Mouse (Mus musculus) adrenal gland, postnatal 25 days (tissue): ENCODE measurements around the gene Gm43518. TPM values are rescaled to one million over a fixed set of nuclear protein-coding genes. Genes with fewer than 3 reads are reported as not detected.

ENCODE experiments used
- DNase-seq: peaks from one replicate; pipeline ENCODE4 v3.0.0; 2021; ENCODE audit warnings: mixed read lengths
- total RNA-seq: library from RNA; stranded (reverse); gene quantifications from 2 replicates; pipeline ENCODE4 v1.2.3, GENCODE M21; 2021

Gm43518 gene
- total RNA-seq, 1 experiment from 2014 or later: 1.9 TPM

DNA sequence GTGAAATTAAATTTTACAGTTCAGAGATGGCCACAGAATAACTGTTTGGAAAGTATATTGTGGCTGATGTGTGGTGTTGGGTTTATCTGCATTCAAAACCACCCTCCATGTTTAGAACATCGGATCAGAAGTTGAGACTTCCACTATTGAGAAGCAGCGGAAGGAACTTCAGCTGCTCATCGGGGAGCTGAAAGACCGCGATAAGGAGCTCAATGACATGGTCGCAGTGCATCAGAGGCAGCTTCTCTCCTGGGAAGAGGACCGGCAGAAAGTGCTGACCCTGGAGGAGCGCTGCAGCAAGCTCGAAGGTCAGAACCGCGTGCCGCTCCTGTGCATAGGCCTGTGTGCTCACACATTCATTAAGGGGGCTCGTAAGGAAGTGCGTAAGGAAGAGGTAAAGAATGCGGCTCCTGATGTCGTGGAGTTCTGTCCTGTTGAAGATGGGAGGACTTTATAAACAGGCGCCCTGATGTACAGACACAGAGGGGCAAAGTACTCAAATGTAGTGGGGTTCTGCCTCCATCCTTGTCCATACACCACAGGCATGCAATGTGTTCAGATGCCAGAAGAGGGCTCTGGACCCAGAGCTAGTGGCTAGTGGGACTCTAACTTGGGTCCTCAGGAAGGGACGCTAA is 6.9 kb downstream of the Gm43518 start:
- no peak for DNase-seq

DNA sequence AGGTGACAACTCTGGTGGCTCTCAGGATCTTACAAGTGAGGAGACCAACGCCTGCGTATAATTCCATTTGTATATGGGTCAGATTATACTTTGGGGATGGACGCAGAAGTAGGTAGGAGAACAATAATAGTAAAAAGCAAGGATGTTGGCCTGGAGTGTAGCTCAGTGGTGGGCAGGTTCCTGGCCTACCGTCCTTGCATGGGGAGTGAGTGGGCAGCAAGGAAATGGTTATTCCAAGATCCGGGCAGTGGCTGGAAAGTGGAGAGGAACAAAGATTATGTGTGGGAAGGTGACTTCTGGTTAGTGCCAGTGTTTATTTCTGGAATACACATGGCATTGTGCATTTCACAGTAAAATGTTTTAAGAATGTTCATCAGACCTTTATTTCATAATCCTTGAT is 8.7 kb downstream of the Gm43518 start:
- DNase-seq: no peak

DNA sequence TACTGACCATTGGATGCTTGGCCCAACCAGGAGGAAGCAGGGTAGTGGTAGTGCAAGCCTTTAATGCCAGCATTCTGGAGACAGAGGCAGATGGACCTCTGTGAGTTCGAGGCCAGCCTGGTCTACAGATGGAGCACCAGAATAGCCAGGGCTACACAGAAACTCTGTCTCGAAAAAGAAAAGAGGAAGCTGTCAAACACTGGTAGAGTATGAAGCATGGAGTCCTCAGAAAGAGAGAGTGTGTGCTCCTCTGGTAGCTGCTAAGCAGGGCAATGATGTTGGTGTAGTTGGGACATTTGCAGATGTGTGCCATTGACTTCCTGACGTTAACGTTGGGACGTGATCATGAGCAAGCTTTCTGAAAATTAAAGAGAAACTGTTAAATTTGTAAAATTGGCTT is 11.3 kb downstream of the Gm43518 start:
- DNase-seq: no peak

DNA sequence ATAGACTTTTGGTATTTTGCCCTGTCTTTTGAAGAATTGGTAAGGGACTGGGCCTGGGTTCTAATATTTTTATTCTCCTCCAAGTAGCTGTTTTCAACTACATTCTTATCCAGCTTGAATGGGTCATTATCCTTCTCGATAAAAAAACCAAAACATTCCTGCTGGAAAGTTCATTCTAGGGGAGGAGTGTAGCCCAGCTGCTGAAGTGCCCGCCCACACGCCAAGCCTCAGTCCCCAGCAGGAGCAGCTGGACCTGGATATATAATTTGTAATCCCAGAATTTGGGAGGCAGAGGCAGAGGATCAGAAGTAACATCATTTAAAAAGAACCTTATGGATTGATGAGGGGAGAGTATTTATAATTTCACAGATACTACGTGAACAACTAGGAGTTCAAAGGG is 19.3 kb downstream of the Gm43518 start:
- no peak for DNase-seq

DNA sequence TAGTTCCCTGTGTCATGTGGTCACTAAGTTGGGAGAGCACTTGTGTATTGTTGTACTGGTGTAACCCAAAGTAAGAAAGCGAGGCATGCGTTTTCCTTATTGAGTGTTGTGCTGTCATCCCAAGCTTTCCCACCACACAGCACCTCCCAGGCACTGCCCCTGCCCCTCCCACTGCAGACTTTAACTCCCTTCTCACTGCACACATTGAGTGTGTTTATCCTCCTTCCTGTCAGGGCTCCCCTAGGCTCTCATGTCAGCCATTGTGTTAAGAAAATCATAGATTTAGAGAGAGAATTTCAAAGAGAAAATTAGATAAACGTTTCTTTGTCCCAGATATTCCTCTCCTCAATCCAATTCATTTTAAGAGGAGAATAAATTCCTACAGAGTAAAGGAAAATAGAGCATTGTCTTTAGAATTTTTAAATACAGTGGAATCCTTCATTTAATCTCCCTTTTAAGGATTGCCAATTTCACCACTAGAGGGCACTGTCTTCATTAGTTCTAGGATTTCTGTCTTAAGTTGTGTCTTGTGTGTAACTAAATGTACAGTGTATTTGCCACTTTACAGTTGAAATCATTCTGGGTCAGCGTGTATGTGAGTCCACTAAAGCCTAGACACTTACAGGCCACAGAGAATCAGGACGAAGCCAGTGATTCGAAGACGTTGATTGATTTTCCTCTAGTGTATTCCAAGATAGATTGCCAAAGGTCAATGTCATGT is 20.0 kb downstream of the Gm43518 start:
- DNase-seq: no peak

DNA sequence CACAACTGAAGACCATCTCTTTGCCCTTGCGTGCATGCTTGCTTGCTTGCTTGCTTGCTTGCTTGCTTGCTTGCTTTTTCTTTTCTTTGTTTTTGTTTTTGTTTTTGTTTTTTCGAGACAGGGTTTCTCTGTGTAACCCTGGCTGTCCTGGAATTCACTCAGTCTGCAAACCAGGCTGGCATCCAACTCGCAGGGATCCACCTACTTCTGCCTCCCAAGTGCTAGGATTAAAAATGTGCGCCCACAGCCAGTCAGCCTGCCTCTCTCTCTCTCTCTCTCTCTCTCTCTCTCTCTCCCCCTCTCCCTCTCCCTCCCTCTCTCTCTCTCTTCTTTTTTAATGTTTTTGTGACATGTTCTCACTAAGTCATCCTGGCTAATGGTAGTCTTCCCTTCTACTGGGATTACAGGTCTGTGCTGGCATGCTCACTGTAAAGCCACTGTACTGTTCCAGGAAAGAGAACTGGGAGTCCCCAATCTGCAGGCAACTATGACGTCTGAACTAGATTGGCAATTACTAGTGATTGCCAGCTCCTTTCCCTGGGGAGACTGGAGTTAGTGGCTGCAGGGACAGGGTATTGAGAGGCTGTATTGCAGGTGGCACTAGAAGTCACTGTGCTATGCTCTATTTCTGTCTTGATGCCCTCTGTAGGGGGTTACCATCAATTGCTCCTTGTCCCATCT is 25.3 kb downstream of the Gm43518 start:
- no peak for DNase-seq

DNA sequence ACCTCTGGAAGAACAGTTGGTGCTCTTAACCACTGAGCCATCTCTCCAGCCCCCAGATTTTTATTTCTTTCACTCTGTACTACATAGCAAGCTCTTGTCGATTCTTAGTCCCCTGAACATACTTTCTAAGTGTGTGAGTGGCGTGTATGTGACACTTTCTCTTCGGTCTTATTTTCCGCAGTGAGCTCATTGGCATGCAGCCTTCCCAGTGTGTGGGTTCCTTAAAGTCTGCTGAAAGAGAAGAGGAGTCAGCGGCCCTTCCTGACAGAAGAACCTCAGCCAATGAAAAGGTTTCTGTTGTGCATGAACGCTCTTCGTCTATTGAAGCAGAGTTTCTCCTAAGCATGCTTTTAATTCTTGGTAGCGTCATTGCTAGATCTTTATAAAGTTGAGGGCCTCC is 30.0 kb downstream of the Gm43518 start:
- DNase-seq: no peak

DNA sequence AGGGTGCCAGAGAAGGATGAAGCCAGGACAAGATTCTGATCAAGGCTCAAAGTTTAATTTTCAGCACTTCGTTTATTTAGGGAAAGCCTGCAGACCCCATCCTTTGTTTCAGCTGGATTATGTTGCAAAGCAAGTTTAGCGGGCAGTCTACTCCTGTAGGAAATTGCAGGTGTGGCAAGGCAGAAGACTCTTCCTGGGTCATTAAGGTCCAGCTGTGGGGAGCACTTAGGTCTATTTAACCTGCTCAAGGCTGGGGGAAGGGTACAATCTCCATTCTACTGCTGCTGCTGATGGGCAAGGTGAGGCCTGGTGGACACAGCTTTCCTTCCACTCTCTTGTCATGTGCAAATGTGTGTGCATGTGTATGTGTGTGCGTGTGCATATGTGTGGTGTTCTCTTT is 31.8 kb downstream of the Gm43518 start:
- DNase-seq: no peak

DNA sequence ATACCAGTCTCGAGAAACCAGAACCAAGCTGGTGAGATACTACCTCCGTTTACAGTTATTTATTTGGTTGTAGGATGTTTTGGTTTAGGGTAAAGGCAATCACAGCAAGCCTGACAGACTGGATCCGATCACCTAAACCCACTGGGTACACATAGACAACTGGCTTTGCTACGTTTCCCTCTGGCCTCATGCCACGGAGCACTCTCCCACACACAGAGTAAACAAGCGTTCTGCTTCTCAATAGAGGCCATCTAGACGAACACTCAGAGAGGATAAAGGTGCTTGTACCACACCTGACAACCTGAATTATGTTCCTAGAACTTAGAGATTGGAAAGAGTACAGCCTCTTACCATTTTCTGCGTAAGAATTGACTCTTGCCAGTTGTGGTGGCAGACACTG is 32.9 kb downstream of the Gm43518 start:
- DNase-seq: no peak

DNA sequence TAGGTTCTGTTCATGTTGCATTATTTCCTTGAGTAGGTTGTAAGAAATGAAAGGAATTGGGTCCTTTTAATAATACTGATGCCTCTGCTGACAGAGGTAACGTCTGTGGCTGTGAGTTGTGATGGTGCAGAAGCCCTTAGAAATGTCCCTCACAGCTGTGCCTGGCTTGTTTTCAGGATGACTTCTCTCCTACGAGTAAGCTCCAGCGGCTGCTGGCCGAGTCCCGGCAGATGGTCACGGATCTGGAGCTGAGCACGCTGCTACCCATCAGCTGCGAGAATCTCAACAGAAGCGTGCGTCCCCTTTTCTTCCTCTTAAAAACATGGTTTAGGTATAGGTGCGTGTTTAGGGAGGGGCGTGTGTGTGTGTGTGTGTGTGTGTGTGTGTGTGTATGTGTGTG is 33.8 kb downstream of the Gm43518 start:
- DNase-seq: no peak

DNA sequence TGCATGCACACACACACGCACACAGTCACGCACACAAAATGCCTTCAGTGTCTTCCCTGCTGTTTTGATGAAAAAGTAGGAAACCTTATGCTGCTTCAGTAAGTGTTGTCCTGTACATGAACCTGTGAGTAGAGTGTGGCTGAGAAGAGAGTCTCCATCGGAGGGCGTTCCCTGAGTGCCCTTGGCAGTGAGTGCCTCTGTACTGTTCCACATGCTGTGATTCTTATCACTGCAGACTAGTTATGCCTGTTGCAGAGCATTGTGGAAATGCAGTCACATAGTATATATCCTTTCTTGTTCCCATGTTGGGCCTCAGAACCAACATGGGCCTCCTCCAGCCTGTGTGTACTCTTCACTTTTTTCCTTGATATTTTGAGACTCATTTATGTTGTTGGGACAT is 37.0 kb downstream of the Gm43518 start:
- DNase-seq: no peak

DNA sequence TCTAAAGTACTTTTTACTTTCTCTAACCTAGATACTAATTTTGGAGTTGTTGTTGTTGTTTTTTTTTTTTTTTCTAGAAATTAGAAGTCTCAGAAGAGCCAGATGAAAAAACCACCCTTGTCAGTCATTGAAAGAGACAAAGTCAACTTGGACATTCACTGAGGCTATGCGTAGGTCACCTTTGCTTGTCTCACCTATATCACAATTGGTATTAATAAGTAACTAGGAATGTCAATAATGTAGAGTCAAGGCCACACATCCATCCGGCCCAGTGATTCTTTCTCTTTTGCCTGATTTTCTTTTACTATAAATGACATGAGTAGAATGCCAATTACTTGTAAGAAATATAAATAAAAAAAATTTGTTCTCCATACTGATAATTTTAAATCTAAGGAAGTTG is 39.5 kb downstream of the Gm43518 start:
- no peak for DNase-seq

DNA sequence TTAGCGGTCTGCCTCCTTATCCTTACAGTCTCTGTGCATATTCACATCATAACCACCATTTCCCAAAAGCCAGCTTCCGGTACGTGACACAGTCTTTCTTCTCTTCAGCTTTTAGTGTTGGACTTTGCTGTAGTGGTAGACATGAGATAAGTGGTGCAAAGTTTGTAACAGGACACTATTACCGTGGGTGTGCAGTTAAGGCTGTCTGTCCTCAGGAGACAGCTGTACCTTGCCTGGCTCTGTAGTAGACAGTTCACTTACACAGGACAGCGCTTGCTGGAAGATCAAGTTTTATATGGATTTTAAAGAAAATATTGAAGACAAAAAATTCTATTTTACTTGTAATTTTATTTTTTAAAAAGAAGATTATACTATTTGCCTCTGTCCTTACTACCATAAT is 41.2 kb downstream of the Gm43518 start:
- DNase-seq: no peak

DNA sequence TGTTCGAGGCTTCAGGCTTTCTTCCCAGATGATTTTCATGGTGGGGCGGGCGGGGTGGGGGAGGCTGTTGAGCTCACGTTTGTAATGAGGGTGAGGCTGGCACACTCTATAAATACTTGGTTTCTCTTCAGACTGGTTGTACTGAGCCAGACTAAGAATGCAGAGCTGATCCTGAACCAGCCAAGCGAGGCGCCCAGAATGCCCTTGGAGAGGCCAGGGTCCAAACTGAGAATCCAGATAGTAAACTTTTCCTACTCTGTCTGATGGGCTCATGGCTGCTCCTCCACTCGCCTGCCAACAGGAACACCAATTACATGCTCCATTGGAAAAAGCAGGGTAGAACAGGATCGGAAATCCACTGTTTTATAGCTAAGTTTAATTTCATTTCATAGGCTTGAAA is 42.0 kb downstream of the Gm43518 start:
- no peak for DNase-seq

DNA sequence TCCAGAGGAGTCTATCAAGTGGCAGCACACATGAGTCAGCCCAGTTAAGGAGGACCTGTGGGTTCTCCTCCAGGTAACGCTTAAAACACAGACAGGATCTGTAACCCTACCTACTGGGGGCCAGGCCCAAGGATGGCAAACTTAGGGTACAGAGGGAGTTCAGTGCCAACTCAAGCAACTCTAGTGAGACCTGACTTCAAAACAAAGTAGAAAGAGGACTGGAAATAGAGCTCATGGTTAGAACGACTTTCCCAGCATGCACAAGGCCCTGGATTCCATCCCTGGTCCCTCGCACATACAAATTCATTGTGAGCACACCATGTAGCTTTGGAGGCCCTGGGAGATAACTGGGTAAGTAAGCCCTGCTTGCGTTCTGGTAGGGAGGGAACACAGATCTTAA is 43.4 kb downstream of the Gm43518 start:
- no peak for DNase-seq

DNA sequence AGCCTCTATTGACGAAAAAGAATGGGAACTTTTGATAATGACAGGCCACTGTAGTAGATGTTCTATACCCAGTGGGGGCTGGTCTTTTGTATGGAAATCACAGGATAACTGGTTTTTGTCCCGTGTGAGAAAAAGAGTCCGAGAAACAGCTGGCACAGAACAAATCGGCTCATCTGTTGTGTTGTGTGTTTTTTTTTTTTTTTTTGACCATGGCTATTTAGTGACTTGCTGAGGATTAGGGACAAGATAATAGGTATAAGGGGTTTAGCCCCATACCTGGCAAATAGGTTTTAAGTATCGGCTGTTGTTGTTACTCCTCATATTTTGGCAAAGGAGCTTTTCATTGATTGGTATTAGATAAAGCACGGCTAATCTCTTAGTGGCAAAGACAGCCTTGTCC is 45.2 kb downstream of the Gm43518 start:
- DNase-seq: no peak

DNA sequence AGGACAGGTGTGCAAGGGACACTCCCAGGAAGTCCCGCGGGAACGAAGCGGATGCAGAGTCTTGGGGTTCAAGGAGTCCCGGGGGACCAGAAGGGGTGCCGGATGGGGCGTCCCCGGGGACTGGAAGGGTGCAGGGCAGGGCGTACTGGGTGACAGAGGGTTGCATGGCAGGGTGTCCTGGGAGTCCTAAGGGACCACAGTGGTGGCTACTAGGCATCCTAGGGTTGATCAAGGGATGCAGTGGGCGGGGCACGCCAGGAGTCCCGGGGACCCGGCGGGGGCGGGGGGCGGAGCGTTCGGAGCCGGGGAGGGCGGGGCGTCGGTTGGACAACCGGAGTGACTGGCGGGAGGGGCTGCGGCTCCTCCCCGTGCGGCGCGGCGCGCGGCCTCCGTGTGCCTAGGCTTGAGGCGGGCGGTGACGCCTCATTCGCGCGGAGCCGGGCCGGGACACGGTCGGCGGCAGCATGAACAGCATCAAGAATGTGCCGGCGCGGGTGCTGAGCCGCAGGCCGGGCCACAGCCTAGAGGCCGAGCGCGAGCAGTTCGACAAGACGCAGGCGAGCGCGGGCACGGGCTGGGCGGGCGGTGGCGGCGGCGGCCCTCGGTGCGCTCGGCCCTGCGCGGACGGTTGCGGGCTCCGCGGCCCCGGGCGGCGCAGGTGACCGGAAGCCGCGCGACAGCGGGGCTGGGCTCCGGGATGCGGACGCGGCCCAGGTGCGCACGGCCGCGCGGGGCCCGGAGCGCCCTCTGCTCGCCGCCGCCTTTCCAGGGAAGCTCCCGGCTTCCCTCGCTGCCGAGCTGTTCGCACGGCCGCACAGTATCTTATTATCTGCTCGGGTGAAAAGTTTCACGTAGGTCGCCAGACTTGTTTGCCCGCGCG is 46.3 kb downstream of the Gm43518 start, which contains the start of gene Hip1r:
TSS of gene Hip1r (plus strand) at position 330 of the 880 bp plus-strand sequence.
- DNase-seq: peak; percentile 85

DNA sequence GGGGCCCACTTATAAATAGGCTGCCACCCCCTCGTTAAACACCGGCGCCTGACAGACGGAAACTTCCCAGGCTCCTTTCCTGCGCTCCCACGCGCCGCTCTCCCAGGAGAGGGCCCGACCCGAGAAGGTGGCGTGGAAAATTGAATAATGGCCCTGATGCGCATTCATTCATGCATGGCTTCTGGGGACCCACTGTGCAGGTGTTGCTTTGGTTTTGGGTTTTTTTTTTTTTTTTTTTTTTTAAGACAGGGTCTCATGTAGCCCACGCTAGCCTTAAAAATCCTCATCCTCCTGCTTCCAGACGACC is 46.9 kb downstream of the Gm43518 start:
- DNase-seq: no peak

DNA sequence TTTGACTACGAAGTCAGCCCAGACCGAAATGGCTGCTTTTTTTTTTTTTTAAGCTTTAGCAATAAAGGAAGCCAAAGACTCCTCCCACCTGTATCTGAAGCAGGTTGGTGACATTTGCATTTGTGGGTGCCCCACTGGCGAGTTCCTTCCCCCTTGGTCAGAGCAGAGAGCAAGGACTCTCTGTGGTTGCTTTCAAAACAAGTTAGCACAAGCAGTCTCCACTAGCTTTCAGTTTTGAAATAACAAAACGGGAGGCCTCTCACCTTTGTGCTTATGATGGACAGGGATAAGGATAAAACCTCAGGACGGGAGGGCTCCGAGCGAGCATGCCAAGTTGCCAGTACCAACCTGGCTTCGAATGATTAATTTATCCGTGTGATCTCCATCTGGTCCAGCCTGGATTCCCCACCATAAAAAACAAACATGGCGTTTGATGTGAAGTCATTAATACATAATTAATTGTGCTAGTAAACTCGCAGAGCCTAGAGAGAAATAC is 47.4 kb downstream of the Gm43518 start:
- DNase-seq: no peak

DNA sequence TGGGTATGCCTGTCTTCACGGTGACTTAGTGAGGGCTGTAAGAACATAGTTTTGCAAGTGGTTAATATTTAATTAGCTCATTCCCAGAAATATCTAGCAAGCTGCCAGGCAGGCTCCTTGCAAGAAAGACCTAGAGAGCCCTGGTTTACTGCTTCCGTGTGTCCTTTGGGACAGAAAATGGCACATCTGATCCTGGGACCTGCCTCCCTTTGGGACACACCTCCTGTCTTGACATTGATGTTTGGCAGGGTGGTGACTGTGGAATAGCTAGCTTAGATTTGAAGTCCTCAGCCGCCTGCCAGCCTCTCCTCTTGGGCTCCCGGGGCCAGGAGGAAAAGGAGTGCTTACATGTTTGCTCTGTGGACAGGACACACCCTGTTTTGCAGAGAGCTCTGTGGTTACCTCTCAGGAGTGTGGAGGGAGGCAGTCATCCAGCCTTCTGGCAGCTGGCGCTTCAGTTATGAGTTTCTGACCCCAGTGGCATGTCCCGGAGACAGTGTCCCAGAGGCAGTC is 48.5 kb downstream of the Gm43518 start:
- DNase-seq: no peak

DNA sequence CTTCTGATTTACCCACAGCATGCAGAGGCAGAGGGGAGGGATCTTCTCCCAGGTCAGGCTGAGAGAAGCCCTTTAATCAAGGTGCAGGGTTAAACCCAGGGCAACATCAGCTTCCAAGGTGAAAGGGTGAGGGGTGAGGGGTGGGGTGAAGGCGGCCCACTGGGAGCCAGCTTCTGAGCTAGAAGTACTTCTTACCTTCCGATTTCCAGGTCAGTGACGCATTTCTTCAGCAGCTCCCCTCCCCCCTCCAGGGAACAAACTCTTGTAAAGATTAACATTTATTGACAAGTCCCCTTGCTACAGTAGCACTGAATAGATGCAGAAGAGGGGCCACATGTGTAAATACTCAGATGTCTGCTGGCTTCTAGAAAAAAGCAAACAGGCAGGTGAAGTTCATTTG is 50.0 kb downstream of the Gm43518 start:
- no peak for DNase-seq

DNA sequence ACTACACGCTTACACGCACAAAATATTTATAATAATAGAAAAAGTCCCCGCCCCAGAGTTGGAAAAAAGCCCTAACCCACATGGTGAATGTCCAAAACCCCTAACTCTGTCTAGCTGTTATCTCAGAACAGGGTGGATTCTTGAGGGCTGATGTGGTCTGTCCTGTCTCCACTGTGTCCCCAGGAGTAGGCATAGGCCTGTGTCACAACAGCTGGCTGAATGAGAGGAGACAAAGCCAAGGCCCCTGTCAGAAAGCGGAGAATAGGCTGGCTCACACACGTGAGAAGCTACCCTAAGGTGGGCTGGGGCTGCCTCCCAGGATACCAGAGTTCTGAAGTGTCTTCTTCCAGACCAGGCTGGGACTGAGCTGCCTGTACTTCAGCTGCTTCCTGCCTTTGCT is 50.9 kb downstream of the Gm43518 start:
- DNase-seq: no peak
